Mouse (Mus musculus) ES-E14 (cell line): ENCODE measurements at regions not wholly inside any gene's neighbourhood (a gene's known extent, or its start where the extent isn't known, plus 50 kb on each side); places are given as distances from the start of the nearest gene placed in this dataset.

Source experiments
- CHD2 ChIP-seq: IDR thresholded peaks from 2 replicates; pipeline ENCODE4 v1.6.1; 2014; ENCODE audit warnings: mild to moderate bottlenecking, low read depth, low read length, inconsistent platforms
- HCFC1 ChIP-seq: IDR thresholded peaks from 2 replicates; pipeline ENCODE4 v1.6.1; 2012; ENCODE audit warnings: low read length, inconsistent platforms, borderline replicate concordance; ENCODE audit not compliant: insufficient read depth
- MAFK ChIP-seq: IDR thresholded peaks from 2 replicates; pipeline ENCODE4 v1.6.1; 2014; ENCODE audit warnings: mild to moderate bottlenecking, low read depth, low read length, inconsistent platforms; ENCODE audit not compliant: insufficient read depth

GRCm38 (mm10) chr15:93094202-93095135 is 180.5 kb downstream of the Gxylt1 start:
- TF ChIP-seq CHD2, result no peak
- TF ChIP-seq HCFC1, result no peak
- no peak for TF ChIP-seq MAFK
